Mouse (Mus musculus): ENCODE results near the gene Slfn14. TPM values are rescaled to one million over a fixed set of nuclear protein-coding genes. Genes with fewer than 3 reads are reported as not detected.

Gene Slfn14
- polyA plus RNA-seq, 1 experiment from 2014 or later: 0.25 TPM

DNA sequence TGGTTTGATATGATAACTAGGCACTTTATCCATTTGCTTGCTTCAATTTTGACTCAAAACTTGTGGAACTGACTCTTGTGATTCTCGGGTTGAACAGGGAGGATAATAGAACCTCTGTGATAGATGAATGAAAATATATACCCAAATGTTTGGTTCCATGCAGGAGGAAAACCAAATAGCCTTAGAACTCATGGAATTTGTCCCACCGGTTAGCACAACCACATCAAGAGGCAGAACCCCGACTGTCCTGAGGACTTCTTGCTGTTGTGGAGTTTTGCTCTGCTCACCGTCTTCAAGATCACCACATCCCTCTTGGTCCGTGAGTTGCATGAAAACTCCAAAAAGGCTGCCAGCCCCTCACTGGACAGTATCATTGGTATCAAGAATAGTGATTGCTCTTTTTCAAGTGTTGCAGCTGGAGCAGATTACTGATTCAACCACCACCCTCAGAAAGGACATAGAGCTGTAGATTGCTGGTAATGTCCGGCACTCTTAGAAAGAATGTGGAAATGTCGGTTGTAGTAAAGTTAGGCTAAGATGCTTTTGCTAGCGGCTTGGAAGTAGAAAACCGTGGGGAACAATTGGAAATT is 61.1 kb downstream of the Slfn14 start:
- Histone ChIP-seq H3K4me3 (ENCODE audit: low read length) (no peak overlapping the region), H3K27me3 (ENCODE audit: insufficient read depth, low read length) (no peaks in the 10 kb centered on the region), H3K4me2 (replicated peaks; ENCODE audit: low read depth, low read length) (no peak overlapping the region), H3K9ac (replicated peaks; ENCODE audit: low read length) (no peak overlapping the region), H3K36me3 (ENCODE audit: insufficient read depth, low read length) (no peaks in the 10 kb centered on the region), H3K4me1 (ENCODE audit: insufficient read depth, low read length) (no peaks in the 10 kb centered on the region), H3K9me3 (ENCODE audit: low read length) (no peaks in the 10 kb centered on the region), H3K27ac (ENCODE audit: low read length) (no peak overlapping the region)
- ATAC-seq (ENCODE audit: low FRiP score, low TSS enrichment): no peak
- 91% methylated on average over 9 of the region's 9 CpGs for WGBS

Other genes starting within 250 kb of the Slfn14 start
- 4.1 and 4.7 TPM in 2 replicates for gene Slfn2, start 221.6 kb downstream of the Slfn14 start, polyA plus RNA-seq (2015; fragmentation: Nextera tagmentation; extraction: Ambion mirVana)
- 0.27 TPM in 2 replicates for gene Slfn1, start 169.9 kb downstream of the Slfn14 start, polyA plus RNA-seq (2015; fragmentation: Nextera tagmentation; extraction: Ambion mirVana)
- 0.11 and 0.17 TPM in 2 replicates for gene Slfn4, start 111.5 kb downstream of the Slfn14 start, polyA plus RNA-seq (2015; fragmentation: Nextera tagmentation; extraction: Ambion mirVana)
- 2.7 and 2.8 TPM in 2 replicates for gene Slfn3, start 95.4 kb downstream of the Slfn14 start, polyA plus RNA-seq (2015; fragmentation: Nextera tagmentation; extraction: Ambion mirVana)
- gene Ap2b1, start 12.3 kb upstream of the Slfn14 start, polyA plus RNA-seq (2015; fragmentation: Nextera tagmentation; extraction: Ambion mirVana): 64.2 and 70.8 TPM in 2 replicates
- 14.0 and 15.2 TPM in 2 replicates for gene Pex12, start 15.9 kb upstream of the Slfn14 start, polyA plus RNA-seq (2015; fragmentation: Nextera tagmentation; extraction: Ambion mirVana)
- gene Rasl10b, start 122.4 kb upstream of the Slfn14 start, polyA plus RNA-seq (2015; fragmentation: Nextera tagmentation; extraction: Ambion mirVana): 0.39 and 0.57 TPM in 2 replicates
- not detected in 2 replicates for gene Gas2l2, start 142.7 kb upstream of the Slfn14 start, polyA plus RNA-seq (2015; fragmentation: Nextera tagmentation; extraction: Ambion mirVana)
- gene 1700020L24Rik, start 151.0 kb upstream of the Slfn14 start, polyA plus RNA-seq (2015; fragmentation: Nextera tagmentation; extraction: Ambion mirVana): not detected in 2 replicates
- gene Mmp28, start 176.3 kb upstream of the Slfn14 start, polyA plus RNA-seq (2015; fragmentation: Nextera tagmentation; extraction: Ambion mirVana): 1.7 and 1.8 TPM in 2 replicates
- gene Taf15, start 186.4 kb upstream of the Slfn14 start, polyA plus RNA-seq (2015; fragmentation: Nextera tagmentation; extraction: Ambion mirVana): 8.3 and 14.6 TPM in 2 replicates
- 0.07 TPM in 1 of 2 replicates, not detected in the other for gene Heatr9, start 235.4 kb upstream of the Slfn14 start, polyA plus RNA-seq (2015; fragmentation: Nextera tagmentation; extraction: Ambion mirVana)
- gene Ccl5, start 243.8 kb upstream of the Slfn14 start, polyA plus RNA-seq (2015; fragmentation: Nextera tagmentation; extraction: Ambion mirVana): 0.37 and 0.52 TPM in 2 replicates

Measured in kidney, embryonic 16.5 days (tissue).